Mouse (Mus musculus) spleen, adult 2 months (tissue): Measurements from ENCODE around the gene Son. TPM values are rescaled to one million over a fixed set of nuclear protein-coding genes. Genes with fewer than 3 reads are reported as not detected.

Experiments
- DNase-seq, 2 experiments: peaks; one replicate each; pipeline versions ENCODE4 v3.0.0 to v3.0.0-alpha.2; 2012 to 2021; ENCODE audit warnings: low spot score in 2 of 2, low read depth in 1 of 2
- H3K27ac ChIP-seq: fragments of 200-500 bp; 2 replicates; pipeline ENCODE4 v1.5.1; 2012; ENCODE audit warnings: low read length, inconsistent platforms; ENCODE audit not compliant: insufficient read depth
- H3K27me3 ChIP-seq: fragments of 200-500 bp; 2 replicates; pipeline ENCODE4 v1.6.1; 2012; ENCODE audit warnings: mild to moderate bottlenecking, moderate library complexity, low read length, inconsistent platforms; ENCODE audit not compliant: control insufficient read depth, insufficient read depth
- H3K36me3 ChIP-seq: fragments of 200-500 bp; 2 replicates; pipeline ENCODE4 v1.6.1; 2012; ENCODE audit warnings: mild to moderate bottlenecking, low read length, inconsistent platforms; ENCODE audit not compliant: control insufficient read depth, insufficient read depth
- H3K4me1 ChIP-seq: fragments of 200-500 bp; 2 replicates; pipeline ENCODE4 v1.6.1; 2011; ENCODE audit warnings: inconsistent platforms; ENCODE audit not compliant: control insufficient read depth, insufficient read depth, insufficient read length
- H3K4me3 ChIP-seq: fragments of 200-500 bp; 2 replicates; pipeline ENCODE4 v1.5.1; 2011; ENCODE audit warnings: mild to moderate bottlenecking, inconsistent platforms; ENCODE audit not compliant: insufficient read depth, insufficient read length; ENCODE audit errors: extremely low read depth
- CTCF ChIP-seq: fragments of 200-500 bp; IDR thresholded peaks from 2 replicates; pipeline ENCODE4 v1.5.1; 2011; ENCODE audit warnings: mild to moderate bottlenecking, inconsistent platforms; ENCODE audit not compliant: insufficient read depth, insufficient read length, insufficient replicate concordance; ENCODE audit errors: extremely low read depth
- POLR2A ChIP-seq: fragments of 200-500 bp; IDR thresholded peaks from 2 replicates; pipeline ENCODE4 v1.6.1; 2011; ENCODE audit warnings: low read depth, low read length, inconsistent platforms
- WGBS: fragments of 180-500 bp; shearing (Covaris S2); methylation state at CpG from one replicate; pipeline ENCODE4 v1.1.7; 2018; 5-methylcytosine and 5-hydroxymethylcytosine counted together
- polyA plus RNA-seq: library from polyadenylated mRNA; depleted of rRNA; stranded (reverse); fragments of >200 nt; gene quantifications from 2 replicates; pipeline ENCODE4 v1.2.3, GENCODE M21; 2012; rRNA removed

Son gene
- polyA plus RNA-seq, 1 experiment = 107 TPM

DNA sequence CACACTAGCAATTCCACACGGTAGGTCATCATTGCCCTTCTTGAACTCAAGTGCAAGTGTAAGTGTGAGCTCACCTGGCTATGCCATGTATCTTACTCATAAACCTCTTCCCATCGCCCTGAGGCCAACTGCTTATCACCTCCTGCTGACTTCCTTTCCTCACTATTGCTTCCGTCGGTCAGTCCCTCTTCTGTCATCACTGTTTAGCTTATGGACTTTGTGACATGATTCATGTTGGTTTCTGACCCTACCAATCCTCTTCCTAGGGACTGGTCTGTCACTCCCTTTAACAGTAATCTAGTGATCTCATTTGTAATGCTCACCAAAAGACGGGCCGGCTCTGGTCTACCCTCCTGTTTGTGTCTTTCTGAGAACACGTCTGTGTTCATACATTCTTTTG lies 62.9 kb downstream of the Son start:
- Histone ChIP-seq H3K4me3 (no peak overlapping the region), H3K27me3 (no peaks in the 10 kb centered on the region), H3K27ac (no peak overlapping the region), H3K4me1 (no peaks in the 10 kb centered on the region), H3K36me3 (peaks cover 16% of the 10 kb centered on the region)
- TF ChIP-seq POLR2A (no peak), CTCF (no peak)
- DNase-seq = no peak
- WGBS = 93% methylated on average over 7 of the region's 7 CpGs

DNA sequence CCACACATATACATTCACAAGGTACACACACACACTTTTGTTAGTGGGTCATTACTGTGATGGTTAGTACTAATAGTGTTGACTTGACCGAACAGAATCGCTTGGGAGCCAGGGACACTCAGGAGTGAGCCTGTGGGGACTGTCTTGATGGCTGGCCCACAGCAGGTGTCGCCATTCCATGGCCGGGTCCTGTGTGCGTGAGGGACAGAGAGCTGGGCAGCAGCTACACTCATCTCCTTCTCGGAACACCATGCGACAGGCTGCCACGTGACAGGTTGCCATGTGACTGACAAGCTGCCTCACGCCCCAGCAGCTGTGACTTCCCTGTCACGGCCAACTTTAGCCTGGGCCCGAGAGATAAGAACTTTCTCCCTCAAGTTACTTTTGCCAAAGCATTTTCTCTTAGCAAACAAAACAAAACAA lies 69.6 kb downstream of the Son start:
- Histone ChIP-seq H3K27me3 (no peaks in the 10 kb centered on the region), H3K4me1 (no peaks in the 10 kb centered on the region), H3K4me3 (no peak overlapping the region), H3K27ac (no peak overlapping the region), H3K36me3 (peaks cover 10% of the 10 kb centered on the region)
- 79% methylated on average over 11 of the region's 11 CpGs for WGBS
- TF ChIP-seq POLR2A = no peak
- TF ChIP-seq CTCF = no peak
- DNase-seq = no peak

DNA sequence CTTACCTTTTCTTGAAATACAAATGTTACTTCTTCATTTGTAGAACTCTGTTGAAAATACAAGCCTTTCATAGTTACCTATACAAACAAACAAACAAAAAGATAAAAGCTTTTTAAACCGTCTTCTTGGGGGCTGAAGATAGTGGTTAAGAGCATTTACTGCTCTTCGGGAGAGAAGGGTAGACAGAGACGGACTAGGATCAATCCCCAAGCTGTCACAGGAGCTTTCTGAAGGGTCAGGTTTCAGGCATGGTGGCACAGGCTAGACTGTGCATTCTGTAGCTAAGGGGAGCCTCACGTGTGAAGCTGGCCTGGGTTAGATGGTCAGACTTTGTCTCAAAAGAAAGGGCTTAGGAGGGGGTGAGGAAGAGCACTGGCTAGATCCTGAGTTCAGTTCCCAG lies 70.1 kb downstream of the Son start:
- TF ChIP-seq CTCF = no peak
- TF ChIP-seq POLR2A = no peak
- DNase-seq = no peak
- Histone ChIP-seq H3K4me3 (no peak overlapping the region), H3K36me3 (peaks cover 10% of the 10 kb centered on the region), H3K27ac (peak overlapping the region; percentile 20; the same call in 1 of the 2 replicates), H3K4me1 (no peaks in the 10 kb centered on the region), H3K27me3 (no peaks in the 10 kb centered on the region)
- 81% methylated on average over 4 of the region's 4 CpGs for WGBS

DNA sequence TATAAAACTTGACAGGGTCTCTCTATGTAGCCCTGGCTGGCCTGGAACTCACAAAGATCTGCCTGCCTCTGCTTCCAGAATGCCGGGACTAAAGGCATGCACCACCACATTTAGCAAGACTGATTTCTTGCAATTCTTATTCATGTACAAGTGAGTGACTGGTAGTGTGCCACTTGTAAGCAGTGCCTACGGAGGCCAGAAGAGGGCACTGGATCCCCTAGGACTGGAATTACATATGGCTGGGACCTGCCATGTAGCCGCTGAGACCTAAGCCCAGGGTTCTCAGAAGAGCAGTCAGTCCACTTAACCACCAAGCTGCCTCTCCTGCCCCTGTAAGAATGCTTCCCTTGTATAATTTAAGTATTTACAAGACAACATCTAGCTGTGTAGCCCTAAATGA lies 76.9 kb downstream of the Son start:
- no peaks in the 10 kb centered on the region for H3K27me3 ChIP-seq
- WGBS = 69% methylated on average over 3 of the region's 3 CpGs
- H3K4me3 ChIP-seq = no peak overlapping the region
- H3K27ac ChIP-seq = no peak overlapping the region
- no peaks in the 10 kb centered on the region for H3K4me1 ChIP-seq
- peaks cover 1% of the 10 kb centered on the region; the same call in 1 of the 2 replicates for H3K36me3 ChIP-seq
- peak; percentile 61; the same call in 1 of the 2 replicates for TF ChIP-seq CTCF
- no peak for TF ChIP-seq POLR2A
- peak; percentile 26 to 56 for DNase-seq

DNA sequence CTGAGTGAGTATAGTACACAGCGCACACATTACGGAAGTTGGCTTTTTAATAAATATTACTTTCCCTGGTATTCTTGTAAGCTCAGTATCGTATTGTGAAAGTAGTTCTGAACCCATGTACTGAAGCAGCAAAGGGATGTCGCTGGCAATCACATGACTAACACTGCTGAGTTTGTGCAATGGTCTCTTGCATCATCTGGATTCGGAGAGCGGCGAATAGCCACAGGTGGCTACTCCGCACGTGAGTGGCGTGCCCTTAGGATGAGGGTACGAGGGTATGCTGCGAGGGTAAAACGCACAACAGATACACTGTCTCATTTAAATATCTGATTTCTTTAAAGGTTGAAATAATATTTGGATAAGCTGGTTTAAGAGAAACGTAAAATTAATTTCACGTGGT lies 80.1 kb downstream of the Son start:
- Histone ChIP-seq H3K36me3 (no peaks in the 10 kb centered on the region), H3K4me1 (no peaks in the 10 kb centered on the region), H3K4me3 (no peak overlapping the region), H3K27me3 (peaks cover 11% of the 10 kb centered on the region), H3K27ac (no peak overlapping the region)
- DNase-seq = no peak
- TF ChIP-seq POLR2A = no peak
- TF ChIP-seq CTCF = no peak
- WGBS = 90% methylated on average over 15 of the region's 15 CpGs

DNA sequence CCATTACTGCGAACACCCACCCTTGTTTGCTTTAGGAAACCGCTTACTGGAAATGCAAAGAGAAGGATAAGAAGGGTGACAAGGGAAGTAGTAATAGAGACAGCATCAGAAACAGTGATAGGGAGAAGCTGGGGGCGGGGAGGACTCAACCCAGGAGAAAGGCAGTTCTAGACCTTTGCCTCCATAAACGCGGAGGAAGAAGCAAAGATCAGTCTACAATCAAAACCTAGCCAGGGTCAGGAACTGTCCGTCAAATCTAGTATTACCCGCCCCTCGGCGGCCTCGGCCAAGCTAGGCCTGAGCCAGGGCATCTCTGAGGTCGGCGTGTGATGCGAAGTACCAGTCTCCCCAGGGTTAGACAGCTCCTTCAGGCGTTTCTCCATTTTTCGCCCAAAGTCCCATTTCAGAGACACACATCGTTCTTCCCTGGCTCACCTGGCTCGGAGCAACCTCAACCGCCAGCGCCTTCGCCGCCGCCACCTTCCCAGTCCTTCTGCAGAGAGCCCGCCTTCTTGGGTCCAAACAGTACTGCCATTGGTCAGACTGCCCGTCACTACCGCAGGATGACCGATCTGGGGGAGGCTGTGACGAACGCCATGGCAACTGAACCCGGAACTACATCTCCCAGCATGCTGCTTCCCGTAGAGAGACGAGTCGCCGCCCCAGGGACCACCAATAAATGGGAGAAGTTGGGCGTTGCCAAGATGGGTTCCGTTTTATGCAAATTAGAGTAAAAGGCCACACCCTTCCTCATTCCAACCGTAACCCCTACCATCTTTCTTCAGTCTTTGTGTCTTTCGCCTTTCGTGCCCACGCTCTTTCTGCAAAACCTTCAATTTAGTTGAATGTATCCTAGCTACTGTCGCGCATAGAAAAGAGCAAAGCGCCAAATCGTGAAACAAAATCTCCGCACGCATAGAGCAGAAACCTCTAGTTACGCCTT lies 81.1 kb downstream of the Son start, which contains the start of gene Cryzl1:
Gene Cryzl1, minus strand, starts transcription at position 853 of the 943 bp plus-strand sequence.
- H3K4me3 ChIP-seq = peak within 1 kb of the TSS; percentile 91
- DNase-seq = peak; percentile 96 to 99
- no peaks in the 10 kb centered on the region for H3K4me1 ChIP-seq
- peaks cover 11% of the 10 kb centered on the region for H3K27me3 ChIP-seq
- TF ChIP-seq CTCF (no peak), POLR2A (peak; percentile 28; the same call in 1 of the 2 replicates)
- WGBS = 2% methylated on average over 46 of the region's 46 CpGs
- peak within 1 kb of the TSS; percentile 83 for H3K27ac ChIP-seq
- H3K36me3 ChIP-seq = no peaks in the 10 kb centered on the region

Other genes with a start within 250 kb of the Son start
- 40.0 and 43.8 TPM in 2 replicates for gene Il10rb, start 241.3 kb upstream of the Son start, polyA plus RNA-seq
- gene Ifnar1, start 162.3 kb upstream of the Son start, polyA plus RNA-seq = 22.3 and 25.4 TPM in 2 replicates
- gene Ifngr2, start 100.4 kb upstream of the Son start, polyA plus RNA-seq = 18.7 and 36.7 TPM in 2 replicates
- gene Tmem50b, start 49.7 kb upstream of the Son start, polyA plus RNA-seq = 19.6 and 21.2 TPM in 2 replicates
- 0.39 and 0.42 TPM in 2 replicates for gene Dnajc28, start 28.5 kb upstream of the Son start, polyA plus RNA-seq
- 24.8 and 26.4 TPM in 2 replicates for gene Gart, start 554 bp upstream of the Son start, polyA plus RNA-seq
- 13.1 and 22.0 TPM in 2 replicates for gene Donson, start 41.3 kb downstream of the Son start, polyA plus RNA-seq
- gene Cryzl1, start 81.5 kb downstream of the Son start, polyA plus RNA-seq = 11.6 and 11.9 TPM in 2 replicates
- 21.7 and 36.0 TPM in 2 replicates for gene Itsn1, start 81.8 kb downstream of the Son start, polyA plus RNA-seq